Mouse (Mus musculus): ENCODE measurements around the gene Cyp2d9. TPM values are rescaled to one million over a fixed set of nuclear protein-coding genes. Genes with fewer than 3 reads are reported as not detected.
"Not testable (repeated sequence)": the region's sequence is repeated elsewhere in the genome, so short reads cannot be mapped to it uniquely, and the experiment has no call there.

The Cyp2d9 gene
- polyA plus RNA-seq (2014; fragmentation: Nextera tagmentation; extraction: Ambion mirVana): not detected in 2 replicates

GRCm38 (mm10) chr15:82433137-82433536 is at the start of gene Cyp2d9:
Cyp2d9 (plus strand) TSS chr15:82433437.
- Histone ChIP-seq H3K4me2 (no peak within 1 kb of the TSS), H3K4me1 (ENCODE audit: control insufficient read depth, insufficient read depth, low read length) (no peaks in the 10 kb centered on the region), H3K36me3 (ENCODE audit: control insufficient read depth, insufficient read depth, low read length) (no peaks in the 10 kb centered on the region), H3K9me3 (replicated peaks; ENCODE audit: control insufficient read depth, low read length) (0 out of 2 replicates have a peak, but pooled peaks cover 3% of the 10 kb centered on the region), H3K27ac (ENCODE audit: low read depth, low read length) (no peak within 1 kb of the TSS), H3K27me3 (ENCODE audit: control insufficient read depth, insufficient read depth, low read length) (no peaks in the 10 kb centered on the region), H3K9ac (ENCODE audit: low read depth, low read length) (no peak within 1 kb of the TSS), H3K4me3 (ENCODE audit: low read depth, low read length) (no peak within 1 kb of the TSS)
- no peak for ATAC-seq (replicated peaks; ENCODE audit: insufficient number of reproducible peaks, low FRiP score, low TSS enrichment)

- Histone ChIP-seq H3K4me1 (ENCODE audit: control insufficient read depth, insufficient read depth, low read length) (peaks cover 3% of the 10 kb centered on the region), H3K4me3 (ENCODE audit: low read depth, low read length) (no peak overlapping the region), H3K36me3 (ENCODE audit: control insufficient read depth, insufficient read depth, low read length) (no peaks in the 10 kb centered on the region), H3K27me3 (ENCODE audit: control insufficient read depth, insufficient read depth, low read length) (no peaks in the 10 kb centered on the region), H3K4me2 (no peak overlapping the region), H3K9me3 (replicated peaks; ENCODE audit: control insufficient read depth, low read length) (no peaks in the 10 kb centered on the region), H3K27ac (ENCODE audit: low read depth, low read length) (no peak overlapping the region), H3K9ac (ENCODE audit: low read depth, low read length) (no peak overlapping the region)
- no peak for ATAC-seq (replicated peaks; ENCODE audit: insufficient number of reproducible peaks, low FRiP score, low TSS enrichment)
- 81% methylated on average over 2 of the region's 2 CpGs for WGBS (ENCODE audit: insufficient replicate concordance)
Observed at GRCm38 (mm10) chr15:82385729-82386128, 47.5 kb upstream of the Cyp2d9 start.

DNA sequence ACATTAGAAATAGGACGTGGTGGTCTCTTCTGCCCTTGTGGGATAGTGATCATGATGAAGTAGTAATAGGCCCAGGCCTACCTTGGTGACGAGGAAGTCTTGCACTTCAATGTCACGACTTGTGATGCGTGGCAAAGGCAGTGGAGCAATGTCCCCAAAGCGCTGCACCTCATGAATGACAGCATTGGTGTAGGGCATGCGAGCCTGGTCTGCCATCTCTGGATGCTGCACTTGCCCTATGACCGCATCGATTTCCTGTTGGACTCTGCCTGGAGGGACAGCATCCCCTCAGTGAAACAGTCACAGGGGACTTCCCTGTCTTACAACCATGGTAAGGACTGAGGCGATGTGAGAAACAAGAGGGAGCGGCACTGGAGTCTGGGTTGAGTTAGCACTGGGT is 43.3 kb upstream of the Cyp2d9 start:
- not testable (repeated sequence) for H3K9ac ChIP-seq (ENCODE audit: low read depth, low read length); ATAC-seq (replicated peaks; ENCODE audit: insufficient number of reproducible peaks, low FRiP score, low TSS enrichment); H3K4me1 ChIP-seq (ENCODE audit: control insufficient read depth, insufficient read depth, low read length); H3K4me3 ChIP-seq (ENCODE audit: low read depth, low read length); H3K27ac ChIP-seq (ENCODE audit: low read depth, low read length); H3K9me3 ChIP-seq (replicated peaks; ENCODE audit: control insufficient read depth, low read length); H3K4me2 ChIP-seq; H3K36me3 ChIP-seq (ENCODE audit: control insufficient read depth, insufficient read depth, low read length); H3K27me3 ChIP-seq (ENCODE audit: control insufficient read depth, insufficient read depth, low read length)
- 78% methylated on average over 10 of the region's 10 CpGs for WGBS (ENCODE audit: insufficient replicate concordance)

DNA sequence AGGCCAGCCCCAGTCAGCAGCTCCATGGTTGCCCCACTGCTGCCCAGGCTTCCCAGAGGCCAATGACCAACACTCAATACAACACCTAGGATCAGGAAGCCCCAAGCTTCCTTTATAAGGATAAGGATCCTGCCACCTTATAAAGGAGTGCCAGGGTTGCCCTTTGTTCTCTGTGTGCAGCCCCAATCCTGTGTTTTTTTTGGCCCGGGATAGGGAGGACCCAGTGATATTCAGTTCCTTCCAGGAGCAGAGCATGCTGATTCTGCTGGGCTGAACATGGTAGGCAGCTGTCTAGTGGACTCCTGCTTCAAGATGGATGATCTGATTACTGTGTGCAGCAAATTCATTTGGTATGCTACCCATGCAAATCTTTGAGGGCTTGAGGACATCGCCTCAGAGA is 39.3 kb upstream of the Cyp2d9 start, which contains the start of gene Cyp2d11:
TSS of gene Cyp2d11 (minus strand) at position 101 of the 400 bp plus-strand sequence.
- not testable (repeated sequence) for H3K9ac ChIP-seq (ENCODE audit: low read depth, low read length); H3K4me1 ChIP-seq (ENCODE audit: control insufficient read depth, insufficient read depth, low read length); H3K9me3 ChIP-seq (replicated peaks; ENCODE audit: control insufficient read depth, low read length); H3K4me3 ChIP-seq (ENCODE audit: low read depth, low read length); H3K4me2 ChIP-seq; H3K36me3 ChIP-seq (ENCODE audit: control insufficient read depth, insufficient read depth, low read length); H3K27ac ChIP-seq (ENCODE audit: low read depth, low read length); ATAC-seq (replicated peaks; ENCODE audit: insufficient number of reproducible peaks, low FRiP score, low TSS enrichment); H3K27me3 ChIP-seq (ENCODE audit: control insufficient read depth, insufficient read depth, low read length)
- 76% methylated on average over 2 of the region's 2 CpGs for WGBS (ENCODE audit: insufficient replicate concordance)

GRCm38 (mm10) chr15:82395955-82396354 is 37.3 kb upstream of the Cyp2d9 start:
- H3K4me3 ChIP-seq (ENCODE audit: low read depth, low read length); H3K9ac ChIP-seq (ENCODE audit: low read depth, low read length); H3K4me1 ChIP-seq (ENCODE audit: control insufficient read depth, insufficient read depth, low read length); H3K36me3 ChIP-seq (ENCODE audit: control insufficient read depth, insufficient read depth, low read length); ATAC-seq (replicated peaks; ENCODE audit: insufficient number of reproducible peaks, low FRiP score, low TSS enrichment); H3K4me2 ChIP-seq; H3K27ac ChIP-seq (ENCODE audit: low read depth, low read length); H3K27me3 ChIP-seq (ENCODE audit: control insufficient read depth, insufficient read depth, low read length); H3K9me3 ChIP-seq (replicated peaks; ENCODE audit: control insufficient read depth, low read length): not testable (repeated sequence)
- WGBS (ENCODE audit: insufficient replicate concordance): 79% methylated on average over 3 of the region's 3 CpGs

- 72% methylated on average over 2 of the region's 2 CpGs for WGBS (ENCODE audit: insufficient replicate concordance)
- Histone ChIP-seq H3K9me3 (replicated peaks; ENCODE audit: control insufficient read depth, low read length) (no peaks in the 10 kb centered on the region), H3K4me3 (ENCODE audit: low read depth, low read length) (no peak overlapping the region), H3K9ac (ENCODE audit: low read depth, low read length) (no peak overlapping the region), H3K4me2 (no peak overlapping the region), H3K4me1 (ENCODE audit: control insufficient read depth, insufficient read depth, low read length) (no peaks in the 10 kb centered on the region), H3K27ac (ENCODE audit: low read depth, low read length) (no peak overlapping the region), H3K36me3 (ENCODE audit: control insufficient read depth, insufficient read depth, low read length) (no peaks in the 10 kb centered on the region), H3K27me3 (ENCODE audit: control insufficient read depth, insufficient read depth, low read length) (no peaks in the 10 kb centered on the region)
- ATAC-seq (replicated peaks; ENCODE audit: insufficient number of reproducible peaks, low FRiP score, low TSS enrichment): no peak
Observed at GRCm38 (mm10) chr15:82401516-82401915, 31.7 kb upstream of the Cyp2d9 start.

- Histone ChIP-seq H3K9ac (ENCODE audit: low read depth, low read length) (no peak overlapping the region), H3K36me3 (ENCODE audit: control insufficient read depth, insufficient read depth, low read length) (no peaks in the 10 kb centered on the region), H3K4me3 (ENCODE audit: low read depth, low read length) (no peak overlapping the region), H3K27ac (ENCODE audit: low read depth, low read length) (no peak overlapping the region), H3K4me2 (no peak overlapping the region), H3K4me1 (ENCODE audit: control insufficient read depth, insufficient read depth, low read length) (no peaks in the 10 kb centered on the region), H3K9me3 (replicated peaks; ENCODE audit: control insufficient read depth, low read length) (no peaks in the 10 kb centered on the region), H3K27me3 (ENCODE audit: control insufficient read depth, insufficient read depth, low read length) (no peaks in the 10 kb centered on the region)
- no peak for ATAC-seq (replicated peaks; ENCODE audit: insufficient number of reproducible peaks, low FRiP score, low TSS enrichment)
Observed at GRCm38 (mm10) chr15:82402106-82402505, 31.1 kb upstream of the Cyp2d9 start.

GRCm38 (mm10) chr15:82402741-82403140 is 30.5 kb upstream of the Cyp2d9 start:
- no peak overlapping the region for H3K9ac ChIP-seq (ENCODE audit: low read depth, low read length)
- no peak overlapping the region for H3K27ac ChIP-seq (ENCODE audit: low read depth, low read length)
- H3K4me2 ChIP-seq: no peak overlapping the region
- H3K9me3 ChIP-seq (replicated peaks; ENCODE audit: control insufficient read depth, low read length): no peaks in the 10 kb centered on the region
- H3K4me3 ChIP-seq (ENCODE audit: low read depth, low read length): no peak overlapping the region
- WGBS (ENCODE audit: insufficient replicate concordance): 73% methylated on average over 6 of the region's 6 CpGs
- no peaks in the 10 kb centered on the region for H3K4me1 ChIP-seq (ENCODE audit: control insufficient read depth, insufficient read depth, low read length)
- H3K27me3 ChIP-seq (ENCODE audit: control insufficient read depth, insufficient read depth, low read length): no peaks in the 10 kb centered on the region
- ATAC-seq (replicated peaks; ENCODE audit: insufficient number of reproducible peaks, low FRiP score, low TSS enrichment): no peak
- no peaks in the 10 kb centered on the region for H3K36me3 ChIP-seq (ENCODE audit: control insufficient read depth, insufficient read depth, low read length)

DNA sequence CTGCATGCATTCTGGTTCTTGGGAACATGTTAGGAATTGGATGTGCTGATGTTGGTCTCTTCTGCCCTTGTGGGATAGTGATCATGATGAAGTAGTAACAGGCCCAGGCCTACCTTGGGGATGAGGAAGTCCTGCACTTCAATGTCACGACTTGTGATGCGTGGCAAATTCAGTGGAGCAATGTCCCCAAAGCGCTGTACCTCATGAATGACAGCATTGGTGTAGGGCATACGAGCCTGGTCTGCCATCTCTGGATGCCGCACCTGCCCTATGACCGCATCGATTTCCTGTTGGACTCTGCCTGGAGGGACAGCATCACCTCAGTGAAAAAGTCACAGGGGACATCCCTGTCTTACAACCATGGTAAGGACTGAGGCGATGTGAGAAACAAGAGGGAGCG is 29.6 kb upstream of the Cyp2d9 start:
- Histone ChIP-seq H3K27me3 (ENCODE audit: control insufficient read depth, insufficient read depth, low read length) (no peaks in the 10 kb centered on the region), H3K9me3 (replicated peaks; ENCODE audit: control insufficient read depth, low read length) (no peaks in the 10 kb centered on the region), H3K4me1 (ENCODE audit: control insufficient read depth, insufficient read depth, low read length) (no peaks in the 10 kb centered on the region), H3K4me2 (no peak overlapping the region), H3K36me3 (ENCODE audit: control insufficient read depth, insufficient read depth, low read length) (no peaks in the 10 kb centered on the region), H3K9ac (ENCODE audit: low read depth, low read length) (no peak overlapping the region), H3K4me3 (ENCODE audit: low read depth, low read length) (no peak overlapping the region), H3K27ac (ENCODE audit: low read depth, low read length) (no peak overlapping the region)
- 84% methylated on average over 9 of the region's 9 CpGs for WGBS (ENCODE audit: insufficient replicate concordance)
- no peak for ATAC-seq (replicated peaks; ENCODE audit: insufficient number of reproducible peaks, low FRiP score, low TSS enrichment)
